Mouse (Mus musculus) A20 (cell line): ENCODE results near the gene Adat2.

ENCODE experiments used
- DNase-seq: peaks from one replicate; pipeline ENCODE4 v3.0.0-alpha.2; 2011; ENCODE audit warnings: low read depth, low spot score

The Adat2 gene

GRCm38 (mm10) chr10:13596073-13596472 is 43.4 kb downstream of the Adat2 start:
- no peak for DNase-seq

GRCm38 (mm10) chr10:13596866-13597265 is 44.2 kb downstream of the Adat2 start:
- DNase-seq = no peak

- no peak for DNase-seq
Observed at GRCm38 (mm10) chr10:13597491-13597890, 44.8 kb downstream of the Adat2 start.

GRCm38 (mm10) chr10:13600926-13601325 is 48.2 kb downstream of the Adat2 start:
- no peak for DNase-seq
